Mouse (Mus musculus) embryo, embryonic 10 days (tissue): ENCODE measurements around the gene Ankrd28.
"Not testable (repeated sequence)": the region's sequence is repeated elsewhere in the genome, so short reads cannot be mapped to it uniquely, and the experiment has no call there.

Experiments
- DNase-seq: peaks from one replicate; pipeline ENCODE4 v3.0.0-alpha.2; 2015; ENCODE audit warnings: low spot score

Gene Ankrd28

DNA sequence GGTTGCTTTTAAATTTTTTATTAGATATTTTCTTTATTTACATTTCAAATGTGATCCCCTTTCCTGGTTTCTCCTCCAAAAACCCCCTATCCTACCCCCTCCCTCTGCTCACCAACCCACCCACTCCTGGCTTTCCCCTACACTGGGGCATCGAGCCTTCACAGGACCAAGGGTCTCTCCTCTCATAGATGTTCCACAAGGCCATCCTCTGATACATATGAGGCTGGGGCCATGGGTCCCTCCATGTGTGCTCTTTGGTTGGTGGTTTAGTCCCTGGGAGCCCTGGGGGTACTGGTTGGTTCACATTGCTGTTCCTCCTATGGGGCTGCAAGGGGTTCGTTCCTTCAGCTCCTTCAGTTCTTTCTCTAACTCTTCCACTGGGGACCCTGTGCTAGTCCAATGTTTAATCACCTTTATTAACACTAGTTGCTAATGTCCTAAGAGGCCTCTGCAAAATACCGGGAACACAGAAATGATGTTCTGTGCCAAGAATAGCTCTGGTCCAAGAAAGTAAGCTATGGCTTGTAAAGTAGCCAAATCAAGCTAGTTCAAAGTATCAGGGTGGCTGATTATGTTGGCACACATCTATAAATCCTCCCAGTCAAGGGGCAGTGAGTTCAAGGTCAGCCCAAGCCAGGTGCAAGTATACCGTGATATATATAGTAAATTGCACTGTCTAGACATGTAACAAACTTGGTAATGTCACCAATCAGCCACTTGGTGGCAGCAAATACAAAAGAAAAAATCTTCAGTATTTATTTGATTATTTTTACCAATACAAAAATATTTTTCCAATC, 36.3 kb downstream of the Ankrd28 start:
- peak; percentile 41 for DNase-seq

GRCm38 (mm10) chr14:31790797-31791196, 39.7 kb downstream of the Ankrd28 start:
- DNase-seq = peak; percentile 65

GRCm38 (mm10) chr14:31786906-31787305, 43.5 kb downstream of the Ankrd28 start:
- no peak for DNase-seq

DNA sequence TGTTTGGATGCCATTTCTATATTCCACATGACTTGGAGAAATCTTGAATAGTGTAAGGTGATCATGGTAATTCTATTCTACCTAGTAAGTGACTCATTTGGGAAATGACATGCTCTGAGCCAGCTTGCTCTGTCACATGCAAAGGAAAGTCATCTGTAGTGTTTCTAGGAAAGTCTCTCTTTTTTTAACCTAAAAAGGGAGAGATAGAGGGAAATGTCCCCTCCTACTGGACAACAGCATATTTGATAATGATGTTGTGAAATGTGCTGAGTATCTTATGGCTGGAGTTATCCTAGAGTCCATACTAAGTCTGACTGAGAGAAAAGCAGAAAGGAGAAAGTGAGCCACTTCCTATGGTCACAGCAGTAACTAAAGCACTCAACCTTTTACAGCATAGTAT, 44.8 kb downstream of the Ankrd28 start:
- no peak for DNase-seq

- DNase-seq = no peak
These were observed 45.5 kb downstream of the Ankrd28 start for GRCm38 (mm10) chr14:31784975-31785374.

GRCm38 (mm10) chr14:31781309-31782049, 49.0 kb downstream of the Ankrd28 start:
- peak; percentile 39 for DNase-seq

DNA sequence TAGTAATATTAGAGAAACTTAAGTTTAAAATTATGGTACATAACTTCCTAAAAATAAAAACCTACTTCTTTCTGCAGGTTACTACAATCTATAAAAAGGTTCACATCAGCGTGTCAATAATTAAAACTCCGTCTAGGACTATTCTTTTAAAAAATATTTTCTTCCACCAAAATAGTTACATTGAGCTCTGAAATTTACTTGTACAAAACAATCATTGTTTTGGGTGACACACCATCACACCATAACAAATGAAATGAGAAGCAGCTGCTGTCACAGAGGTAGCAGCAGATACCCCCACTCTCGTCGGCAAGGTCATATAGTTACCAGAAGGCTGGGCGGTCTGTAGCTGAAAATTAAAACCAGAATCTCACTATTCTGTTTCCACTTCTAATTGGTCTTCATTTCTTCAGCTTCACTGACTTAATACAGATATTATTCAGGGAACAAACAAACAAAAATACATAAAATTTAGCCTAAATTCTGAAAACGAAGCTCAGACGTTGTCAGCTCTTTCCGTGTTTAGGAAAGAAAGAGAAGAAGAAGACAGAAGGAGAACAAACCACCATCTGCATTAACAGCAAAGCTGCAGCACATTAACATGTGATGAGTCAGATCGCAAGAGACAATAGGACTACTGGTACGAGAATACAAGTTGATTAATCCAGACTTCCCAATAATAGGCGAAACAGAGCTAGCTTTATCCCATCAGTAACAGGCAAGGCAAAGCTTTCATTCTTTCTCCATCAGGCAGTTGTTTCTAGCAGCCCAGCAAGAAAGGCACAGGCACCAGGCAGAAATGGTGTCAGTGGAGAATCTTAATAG, 49.8 kb downstream of the Ankrd28 start:
- peak; percentile 63 for DNase-seq

- DNase-seq = no peak
These were observed 56.9 kb downstream of the Ankrd28 start for GRCm38 (mm10) chr14:31773518-31773917.

DNA sequence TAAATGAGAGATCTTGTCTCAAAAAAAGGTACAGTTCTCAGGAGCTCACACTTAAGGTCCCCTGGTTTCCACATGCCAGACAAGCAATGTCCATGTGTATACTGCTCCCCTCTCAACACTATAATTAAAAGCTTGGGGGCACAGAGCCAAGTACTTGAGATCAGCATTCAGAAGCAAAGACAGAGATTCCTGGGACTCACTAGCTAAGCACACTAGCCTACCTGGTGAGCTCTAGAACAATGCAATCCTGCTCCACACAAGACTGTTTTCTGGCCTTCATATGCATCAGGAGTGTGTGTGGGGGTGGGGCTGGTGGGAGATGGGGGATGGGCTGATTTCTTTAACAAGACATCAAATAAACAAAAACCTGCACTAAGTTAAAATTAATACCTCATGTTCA, 58.2 kb downstream of the Ankrd28 start:
- DNase-seq = no peak

DNA sequence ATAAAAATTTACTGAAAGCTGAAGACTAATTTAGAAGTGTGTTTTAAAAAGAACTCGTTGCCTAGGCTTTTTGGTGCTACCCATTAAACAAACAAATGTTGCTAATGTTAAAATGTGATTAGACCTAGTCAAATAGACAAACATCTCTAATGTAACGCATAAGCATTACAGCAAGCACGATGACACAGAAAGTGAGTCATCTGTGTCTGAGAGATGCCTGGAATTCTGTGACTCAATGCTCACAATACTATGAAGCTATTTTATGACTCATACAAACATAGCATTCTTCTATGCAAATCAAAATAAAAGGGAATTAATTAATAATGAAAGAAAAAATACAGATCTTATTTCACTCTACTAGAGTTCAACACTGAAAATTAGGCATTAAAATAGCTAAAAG, 61.9 kb downstream of the Ankrd28 start:
- DNase-seq = no peak

DNA sequence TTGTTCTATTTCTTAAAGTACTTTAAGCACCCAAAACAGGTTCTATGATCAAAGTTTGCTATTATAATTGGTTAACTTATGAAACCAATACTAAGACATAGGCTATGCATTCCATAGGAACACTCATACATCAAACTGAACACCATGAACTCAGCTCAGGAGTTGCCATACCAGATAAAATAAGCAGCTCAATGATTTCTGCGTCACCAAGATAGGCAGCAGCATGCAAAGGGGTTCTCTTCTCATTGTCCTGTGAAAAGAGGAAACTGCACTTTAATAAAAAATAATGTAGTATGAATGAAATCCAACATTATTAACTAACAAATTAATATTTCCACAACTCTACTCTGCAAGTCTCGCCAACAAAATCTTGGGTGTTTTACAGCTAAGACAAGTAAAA, 66.4 kb downstream of the Ankrd28 start:
- no peak for DNase-seq

DNA sequence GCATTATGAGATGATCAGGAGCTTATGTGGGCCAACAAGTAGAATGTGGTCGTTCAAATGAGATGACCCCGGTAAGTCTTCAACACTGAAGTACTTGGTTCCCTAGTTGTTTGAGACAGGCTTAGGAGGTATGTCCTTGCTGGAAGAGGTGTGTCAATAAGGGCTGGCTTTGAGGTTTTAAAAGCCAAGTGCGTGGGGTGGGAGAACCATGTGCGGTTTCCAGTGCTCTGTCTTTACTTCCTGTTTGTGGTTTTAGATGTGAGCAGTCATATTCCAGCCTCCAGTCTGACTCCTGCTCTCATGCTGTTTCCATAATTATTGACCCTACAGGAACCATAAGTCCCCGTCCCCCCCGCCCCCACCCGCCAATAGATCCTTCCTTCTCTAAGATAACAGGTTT, 68.7 kb downstream of the Ankrd28 start:
- no peak for DNase-seq

DNA sequence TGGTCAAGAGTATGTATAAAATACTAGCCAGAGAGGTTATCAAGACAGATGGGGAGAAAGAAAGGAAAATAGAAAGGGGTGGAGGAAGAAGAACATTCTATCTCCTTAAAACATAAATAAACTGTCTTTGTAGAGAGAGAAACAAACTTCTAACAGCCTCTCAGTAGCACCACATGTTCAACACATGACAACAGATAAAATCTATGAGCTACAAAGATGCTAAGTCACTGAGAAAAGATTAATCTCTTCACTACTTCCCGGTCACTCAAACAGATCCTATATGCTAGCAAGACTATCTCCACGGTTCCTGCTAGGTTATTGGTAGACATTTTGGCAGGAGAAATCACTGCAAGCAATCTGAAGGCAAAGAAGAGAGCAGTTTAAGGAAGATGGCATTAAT, 71.3 kb downstream of the Ankrd28 start:
- no peak for DNase-seq

- DNase-seq = not testable (repeated sequence)
These were observed 72.0 kb downstream of the Ankrd28 start for GRCm38 (mm10) chr14:31758410-31758809.

GRCm38 (mm10) chr14:31748239-31748873, 82.1 kb downstream of the Ankrd28 start:
- no peak for DNase-seq

DNA sequence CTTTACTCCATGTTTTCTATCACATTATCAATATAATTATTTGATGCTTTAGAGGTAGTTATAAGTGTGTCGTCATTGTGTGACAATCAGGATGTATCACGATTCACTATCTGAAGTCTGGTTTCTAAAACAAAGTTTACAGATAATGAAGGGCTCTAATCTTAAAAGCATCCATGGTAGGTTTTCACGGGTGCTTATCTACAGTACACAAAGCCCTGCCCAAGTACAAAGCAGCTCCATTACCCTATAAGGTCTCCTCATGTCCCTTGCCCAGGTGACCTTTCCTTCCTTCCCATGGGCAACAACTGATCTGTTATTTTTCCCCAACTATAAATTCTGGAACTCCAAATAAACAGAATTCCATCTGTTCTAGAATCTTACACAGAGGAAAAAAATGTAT, 87.9 kb downstream of the Ankrd28 start:
- no peak for DNase-seq

DNA sequence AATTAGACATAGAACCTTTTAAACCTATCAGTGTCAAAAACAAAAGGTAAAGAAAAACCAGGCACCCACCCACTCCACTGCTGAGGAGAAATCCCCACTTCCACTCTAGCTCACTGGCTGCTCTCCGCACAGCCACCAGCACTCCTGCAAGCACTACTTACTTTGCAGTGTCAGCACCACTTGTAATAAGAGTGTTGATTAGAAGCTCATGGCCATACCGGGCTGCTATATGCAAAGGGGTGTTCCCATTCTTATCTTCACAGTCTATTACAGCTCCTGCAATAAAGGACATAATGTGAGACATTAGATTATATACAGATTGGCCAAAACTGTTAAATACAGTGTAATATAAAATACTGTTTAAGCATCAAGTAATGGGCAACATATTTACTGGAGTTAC, 95.6 kb downstream of the Ankrd28 start:
- no peak for DNase-seq

GRCm38 (mm10) chr14:31727522-31727921, 102.9 kb downstream of the Ankrd28 start:
- DNase-seq = no peak

DNA sequence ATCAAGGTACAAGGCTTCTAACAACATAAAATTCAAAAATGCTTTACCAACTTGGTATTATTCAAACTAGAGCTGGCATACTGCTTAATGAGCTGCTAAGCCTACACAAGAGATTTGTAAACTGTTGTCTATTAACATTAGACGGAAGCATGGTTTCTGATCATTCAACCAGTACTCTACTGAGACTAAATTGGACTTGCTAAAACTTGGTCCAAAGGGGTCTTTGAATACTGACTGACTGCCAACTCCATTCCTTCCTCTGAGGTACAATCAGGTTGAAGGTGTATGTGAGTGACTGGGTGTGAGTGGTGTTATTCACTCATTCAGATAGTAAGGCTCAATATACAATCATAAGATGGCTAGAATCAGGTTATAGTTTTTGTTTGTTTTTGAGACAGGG, 107.7 kb downstream of the Ankrd28 start:
- DNase-seq = no peak

- DNase-seq = no peak
These were observed 109.2 kb downstream of the Ankrd28 start for GRCm38 (mm10) chr14:31721256-31721655.

GRCm38 (mm10) chr14:31718332-31718731, 112.1 kb downstream of the Ankrd28 start:
- no peak for DNase-seq

DNA sequence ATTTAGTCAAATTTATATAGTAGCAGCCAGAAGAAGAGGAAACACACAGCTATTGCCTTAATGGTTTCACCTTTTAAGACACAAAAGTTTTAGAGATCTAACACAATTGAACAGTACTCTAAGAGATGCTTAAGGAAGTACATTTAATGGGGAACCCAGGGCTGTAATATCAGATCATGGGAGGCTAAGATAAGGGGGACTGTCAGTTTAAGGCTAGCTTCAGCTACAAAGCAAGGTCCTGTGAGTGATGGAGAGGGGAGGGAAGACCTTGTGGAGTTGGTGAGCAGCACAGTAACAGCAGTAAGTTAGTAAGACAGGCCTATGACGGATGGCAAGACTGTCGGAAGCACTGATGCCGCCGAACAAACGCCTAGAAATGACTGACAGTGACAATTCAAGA, 113.1 kb downstream of the Ankrd28 start:
- no peak for DNase-seq
